Mouse (Mus musculus): ENCODE measurements at regions not wholly inside any gene's neighbourhood (a gene's known extent, or its start where the extent isn't known, plus 50 kb on each side); places are given as distances from the start of the nearest gene placed in this dataset.
A peak's percentile ranks its signal among the peaks of the same experiment; 100 is the strongest.

GRCm38 (mm10) chr12:110031326-110031725, 247.5 kb upstream of the Dio3 start:
- peak; percentile 44 for DNase-seq

GRCm38 (mm10) chr12:110035171-110035570, 243.7 kb upstream of the Dio3 start:
- no peak for DNase-seq

DNA sequence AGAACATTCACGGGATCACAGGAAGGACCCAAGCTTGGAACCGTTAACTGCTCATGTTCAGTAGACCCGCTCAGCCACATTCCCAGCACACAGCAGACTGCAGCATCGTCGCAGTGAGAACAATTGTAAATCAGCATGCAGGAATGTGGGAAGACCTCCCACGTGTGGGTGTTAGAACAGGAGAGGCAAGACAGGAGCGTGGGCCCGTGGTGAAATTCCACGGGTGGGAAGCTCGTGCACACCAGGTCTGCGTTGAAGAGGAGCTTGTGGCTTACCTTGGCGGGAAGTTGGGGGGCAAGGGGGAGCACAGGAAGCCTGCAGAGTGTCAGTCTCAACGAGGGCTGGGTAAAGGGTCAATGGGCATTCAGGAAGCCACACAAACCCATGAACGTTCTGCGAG, 238.2 kb upstream of the Dio3 start:
- DNase-seq: no peak

GRCm38 (mm10) chr12:110041782-110042181, 237.1 kb upstream of the Dio3 start:
- DNase-seq: no peak

- DNase-seq: no peak
These were observed 234.6 kb upstream of the Dio3 start for GRCm38 (mm10) chr12:110044266-110044665.

DNA sequence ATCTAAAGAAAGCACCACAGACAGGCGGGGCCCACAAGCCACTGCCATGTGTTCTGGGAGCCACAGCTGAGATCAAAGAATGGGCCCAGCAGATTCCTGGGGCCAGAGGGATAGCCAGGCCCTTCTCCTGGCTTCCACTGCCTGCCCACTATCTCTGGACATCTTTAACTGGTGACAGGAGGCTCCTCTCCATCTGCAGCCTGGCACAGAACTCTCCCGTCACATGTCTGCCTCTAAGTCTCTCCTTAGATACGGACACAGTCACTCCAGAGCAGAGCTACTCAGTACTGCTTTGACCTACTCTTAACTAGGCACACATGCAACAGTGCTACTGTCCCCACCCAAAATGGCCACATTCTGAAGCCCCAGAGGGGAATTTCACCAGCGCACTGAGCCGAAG, 234.1 kb upstream of the Dio3 start:
- no peak for DNase-seq

- no peak for DNase-seq
These were observed 233.0 kb upstream of the Dio3 start for GRCm38 (mm10) chr12:110045770-110046330.

DNA sequence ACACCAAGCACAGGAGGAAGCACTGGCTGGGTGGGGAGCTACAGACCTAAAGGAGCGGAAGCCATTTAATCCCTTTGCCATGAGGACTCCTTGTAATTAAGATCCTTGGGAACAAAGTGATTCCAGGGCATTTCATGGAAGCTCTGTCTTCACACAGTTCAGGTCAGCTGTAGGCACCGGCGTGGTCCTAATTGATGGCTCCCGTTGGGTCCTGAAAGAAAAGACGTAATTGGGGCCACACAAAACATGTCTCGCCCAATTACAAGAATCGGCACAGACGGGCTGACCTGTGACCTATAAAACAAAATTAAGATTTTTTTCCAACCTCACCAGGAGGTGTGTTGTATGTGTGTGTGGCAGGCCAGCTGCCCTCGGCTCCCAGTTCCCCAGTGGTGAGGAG, 232.3 kb upstream of the Dio3 start:
- no peak for DNase-seq

GRCm38 (mm10) chr12:110047466-110048250, 231.2 kb upstream of the Dio3 start:
- DNase-seq: peak; percentile 16

DNA sequence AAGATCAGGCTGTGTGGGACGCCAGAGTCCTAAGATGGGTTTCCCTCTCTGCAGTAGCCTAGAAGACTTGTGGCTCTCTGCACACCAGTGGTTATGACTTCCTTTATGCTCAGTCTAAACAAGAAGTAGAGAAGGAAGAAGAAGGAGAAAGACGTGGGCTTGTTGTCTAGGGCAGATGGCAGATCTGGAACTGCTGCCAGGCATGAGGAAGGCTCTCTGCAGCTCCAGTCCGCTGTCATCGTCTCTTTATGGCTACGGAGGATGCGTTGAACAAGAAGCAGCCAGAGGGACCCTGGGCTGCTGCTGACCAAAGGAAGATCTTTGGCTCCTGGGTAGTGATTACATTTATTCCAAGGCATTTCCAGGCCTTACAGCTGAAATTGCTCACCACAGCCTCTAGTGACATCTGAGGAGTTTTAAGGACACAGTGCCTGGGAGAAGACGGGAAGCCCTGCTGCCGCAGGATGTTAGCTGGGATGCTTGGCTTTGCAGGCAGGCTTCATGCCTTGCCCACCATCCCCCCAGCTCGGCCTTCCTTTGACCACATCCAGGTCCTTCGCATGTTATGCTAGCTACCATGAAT, 229.6 kb upstream of the Dio3 start:
- no peak for DNase-seq

- DNase-seq: no peak
These were observed 219.5 kb upstream of the Dio3 start for GRCm38 (mm10) chr12:110059321-110059720.

DNA sequence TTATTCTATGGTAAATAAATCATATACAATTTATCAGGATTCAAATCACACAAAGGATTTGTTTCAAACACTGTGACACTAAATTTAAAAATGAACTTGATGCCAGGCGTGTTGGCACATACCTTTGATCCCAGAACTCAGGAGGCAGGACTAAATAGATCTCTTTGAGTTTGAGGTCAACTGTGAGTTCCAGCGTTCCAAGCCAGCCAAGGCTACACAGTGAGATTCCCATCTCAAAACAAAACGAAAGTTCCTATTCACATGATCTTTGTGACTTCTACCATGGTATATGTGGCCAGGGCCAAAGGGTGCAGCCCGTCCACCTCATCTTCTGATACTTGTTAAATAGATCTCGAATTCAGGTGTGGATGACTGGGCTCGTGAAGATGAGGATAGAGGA, 216.9 kb upstream of the Dio3 start:
- DNase-seq: no peak

- no peak for DNase-seq
These were observed 215.9 kb upstream of the Dio3 start for GRCm38 (mm10) chr12:110063013-110063412.

DNA sequence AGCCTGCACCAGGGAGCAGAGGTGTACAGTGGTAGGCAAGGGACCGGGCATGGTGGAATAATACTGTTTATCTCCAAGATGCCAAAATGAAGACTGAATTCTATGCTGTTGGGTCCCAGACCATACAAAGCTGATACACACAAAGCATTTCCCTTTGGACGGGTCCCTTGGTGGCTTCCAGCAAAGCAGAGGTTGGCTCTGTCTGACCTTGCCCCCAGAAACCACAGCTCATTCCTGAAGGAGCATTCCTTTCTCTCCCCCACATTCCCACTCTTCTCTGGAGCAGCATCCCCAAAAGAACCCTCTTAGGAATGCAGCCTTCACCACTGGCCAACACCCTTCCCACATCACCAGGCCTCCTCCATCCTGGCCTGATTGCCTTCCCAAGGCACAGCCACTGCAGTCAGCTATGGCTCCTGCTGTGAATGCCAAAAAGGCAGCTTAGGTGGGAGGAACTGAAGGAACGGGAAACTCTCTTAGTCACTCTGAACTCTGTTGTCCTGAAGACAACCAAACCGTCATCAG, 212.4 kb upstream of the Dio3 start:
- DNase-seq: no peak

GRCm38 (mm10) chr12:110070506-110070905, 208.4 kb upstream of the Dio3 start:
- DNase-seq: no peak

GRCm38 (mm10) chr12:110071823-110072222, 207.0 kb upstream of the Dio3 start:
- no peak for DNase-seq

DNA sequence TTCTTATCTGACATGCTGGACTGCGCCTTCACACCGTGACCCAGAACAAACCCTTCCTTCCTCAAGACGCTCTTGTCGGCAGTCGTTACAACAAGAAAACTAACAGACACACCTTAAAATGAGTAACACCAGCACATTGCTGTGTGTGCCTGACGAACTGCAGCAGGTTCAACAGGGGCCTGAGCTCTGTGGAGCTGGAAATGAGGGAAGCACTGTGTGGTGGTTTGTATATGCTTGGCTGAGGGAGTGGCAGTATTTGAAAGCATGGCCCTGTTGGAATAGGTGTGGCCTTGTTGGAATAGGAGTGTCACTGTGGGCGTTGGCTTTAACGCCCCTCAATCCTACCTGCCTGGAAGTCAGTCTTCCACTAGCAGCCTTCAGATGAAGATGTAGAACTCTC, 203.9 kb upstream of the Dio3 start:
- DNase-seq: no peak

DNA sequence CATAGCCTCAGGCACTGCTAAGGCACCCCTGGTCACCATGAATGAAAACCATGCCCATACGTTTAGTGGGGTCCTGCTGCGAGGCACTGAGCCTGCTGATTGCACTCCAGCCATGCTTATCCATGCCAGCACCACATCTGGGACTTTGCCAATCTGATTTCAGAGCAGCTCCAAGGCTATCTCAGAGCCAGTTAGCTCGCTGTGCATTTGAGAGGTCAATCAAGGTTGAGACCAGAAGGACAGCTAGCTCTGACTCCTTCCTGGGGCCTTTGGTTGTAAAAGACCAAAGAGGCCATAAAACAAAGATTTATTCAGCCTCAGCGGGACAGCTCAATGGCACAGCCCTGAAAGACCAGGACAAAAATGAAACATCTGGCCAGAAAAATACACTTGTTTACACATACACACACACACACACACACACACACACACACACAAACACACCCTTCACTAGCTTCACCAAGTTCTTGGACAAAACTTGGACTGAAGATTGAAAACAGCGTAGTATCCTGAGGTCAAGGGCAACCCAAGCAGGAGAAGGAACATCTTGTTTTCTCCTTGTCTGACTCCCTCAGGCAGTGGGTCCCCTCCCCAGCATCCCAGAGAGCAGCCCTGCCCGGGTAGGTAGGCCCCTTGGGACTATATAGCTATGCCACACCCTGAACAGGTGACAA, 201.5 kb upstream of the Dio3 start:
- no peak for DNase-seq

GRCm38 (mm10) chr12:110078081-110078505, 200.8 kb upstream of the Dio3 start:
- peak; percentile 47 for DNase-seq

GRCm38 (mm10) chr12:110081831-110082615, 196.8 kb upstream of the Dio3 start:
- DNase-seq: no peak

DNA sequence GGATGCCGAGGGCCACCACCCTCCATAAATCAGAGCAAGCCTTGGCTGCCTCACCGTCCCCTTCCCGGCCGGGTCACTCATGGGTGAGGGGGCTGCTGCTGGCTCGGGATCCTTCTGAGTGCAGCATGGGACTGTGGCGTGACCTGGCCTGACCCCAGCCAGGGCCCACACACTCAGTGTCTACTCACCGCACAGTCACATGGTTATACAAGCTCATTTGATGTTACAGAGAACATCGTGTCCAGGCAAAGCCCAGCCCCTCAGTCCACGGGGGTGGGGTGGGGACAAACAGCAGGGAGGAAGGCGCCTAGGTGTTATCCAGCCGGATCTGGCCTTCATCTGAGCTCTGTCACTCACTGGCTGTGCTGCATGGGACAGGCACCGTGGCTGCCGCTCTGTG, 195.9 kb upstream of the Dio3 start:
- peak; percentile 13 for DNase-seq

DNA sequence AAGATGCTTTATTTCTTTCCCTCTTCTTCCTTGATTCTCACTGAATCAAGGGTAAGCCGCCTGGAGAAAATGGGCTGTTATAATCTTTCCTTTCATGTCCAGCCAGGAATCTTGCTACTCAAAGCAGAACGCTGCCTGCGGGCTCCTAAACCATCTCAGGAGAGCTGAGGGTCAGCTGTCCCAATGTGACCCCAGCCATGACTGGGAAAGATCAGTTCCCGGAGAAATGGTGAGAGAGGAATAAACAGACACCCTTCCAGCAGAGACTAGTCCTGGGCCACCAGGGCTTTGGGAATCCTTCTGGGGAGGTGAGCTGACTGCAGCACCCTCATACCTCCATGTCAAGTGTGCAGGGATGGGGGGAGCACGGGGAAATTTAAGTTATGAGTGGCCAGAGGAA, 195.4 kb upstream of the Dio3 start:
- no peak for DNase-seq

GRCm38 (mm10) chr12:110086921-110087320, 191.9 kb upstream of the Dio3 start:
- no peak for DNase-seq

All from lung, postnatal 14 days (tissue).